Mouse (Mus musculus): Measurements from ENCODE around the gene Gm26897.

Gm26897 gene

DNA sequence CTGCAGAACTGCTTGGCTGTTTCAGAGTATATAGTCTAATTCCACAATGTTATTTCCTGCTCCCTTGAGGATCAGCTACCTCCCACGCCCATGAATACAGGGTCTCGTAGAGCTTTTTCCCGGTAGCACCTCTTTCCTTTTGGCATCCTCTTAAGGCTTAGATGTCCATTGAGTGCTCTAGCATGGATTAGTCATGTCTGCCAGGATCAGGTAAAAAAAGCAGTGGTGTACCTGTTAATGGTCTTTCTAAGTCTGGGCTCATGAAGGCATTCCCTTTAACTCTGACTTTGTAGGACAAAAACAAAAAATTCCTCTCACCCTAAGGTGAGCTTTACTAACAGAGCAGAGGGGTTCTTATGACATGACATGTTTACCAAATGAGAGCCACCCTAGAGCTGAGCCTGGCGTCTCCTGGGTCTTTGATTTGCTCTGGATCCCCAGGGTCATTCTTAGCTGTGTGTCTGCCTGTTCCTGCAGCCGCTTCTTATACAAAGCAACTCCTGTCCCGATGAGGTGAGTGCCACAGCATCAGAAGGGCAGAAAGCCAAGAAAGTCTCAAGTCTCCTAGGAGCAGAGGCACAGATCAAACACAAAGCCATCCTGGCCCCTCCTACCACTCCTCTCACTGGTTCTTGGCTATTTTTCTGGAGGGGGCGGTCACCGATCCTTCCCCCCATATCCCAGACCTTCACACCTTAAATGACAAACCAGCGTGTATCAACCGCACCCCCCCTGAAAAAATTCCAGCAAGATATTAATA lies 27.2 kb downstream of the Gm26897 start:
- Histone ChIP-seq H3K36me3 (ENCODE audit: insufficient read depth, low read length) (no peaks in the 10 kb centered on the region), H3K4me3 (replicated peaks; ENCODE audit: low read length) (peak overlapping the region; percentile 64), H3K27me3 (ENCODE audit: insufficient read depth, low read length) (peaks cover 20% of the 10 kb centered on the region), H3K4me1 (replicated peaks; ENCODE audit: low read depth, low read length) (peaks cover 58% of the 10 kb centered on the region), H3K9me3 (ENCODE audit: low read length) (no peaks in the 10 kb centered on the region)
- TF ChIP-seq NANOG (IDR thresholded peaks at IDR 0.05; ENCODE audit: borderline replicate concordance, low read length) (no peak), POU5F1 (IDR thresholded peaks at IDR 0.05; ENCODE audit: borderline replicate concordance, low read length) (no peak), CTCF (conservative IDR thresholded peaks at IDR 0.05; ENCODE audit: low read length) (no peak)

DNA sequence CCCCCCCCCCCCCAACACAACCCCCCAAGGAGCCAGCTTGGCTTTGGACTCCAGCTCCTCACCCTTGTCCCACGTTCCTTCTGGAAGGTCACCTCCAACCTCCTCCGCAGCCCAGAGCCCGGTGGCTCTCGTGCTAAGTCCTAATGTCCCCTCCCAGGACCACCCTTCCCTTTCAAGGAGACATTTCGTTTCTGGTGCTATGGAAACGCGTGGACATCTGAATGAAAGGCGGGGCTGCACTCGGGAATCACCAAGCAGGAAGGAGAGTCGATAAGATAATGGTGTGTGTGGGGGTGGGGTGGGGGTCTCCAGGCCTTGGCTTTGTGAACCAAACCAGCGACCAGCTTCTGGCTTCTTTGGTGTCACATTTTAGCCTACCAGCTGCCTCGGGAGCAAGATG lies 27.9 kb downstream of the Gm26897 start:
- peaks cover 20% of the 10 kb centered on the region for H3K27me3 ChIP-seq (ENCODE audit: insufficient read depth, low read length)
- peak overlapping the region; percentile 64 for H3K4me3 ChIP-seq (replicated peaks; ENCODE audit: low read length)
- TF ChIP-seq CTCF (conservative IDR thresholded peaks at IDR 0.05; ENCODE audit: low read length), result no peak
- H3K4me1 ChIP-seq (replicated peaks; ENCODE audit: low read depth, low read length), result peaks cover 63% of the 10 kb centered on the region
- H3K9me3 ChIP-seq (ENCODE audit: low read length), result no peaks in the 10 kb centered on the region
- H3K36me3 ChIP-seq (ENCODE audit: insufficient read depth, low read length), result no peaks in the 10 kb centered on the region

DNA sequence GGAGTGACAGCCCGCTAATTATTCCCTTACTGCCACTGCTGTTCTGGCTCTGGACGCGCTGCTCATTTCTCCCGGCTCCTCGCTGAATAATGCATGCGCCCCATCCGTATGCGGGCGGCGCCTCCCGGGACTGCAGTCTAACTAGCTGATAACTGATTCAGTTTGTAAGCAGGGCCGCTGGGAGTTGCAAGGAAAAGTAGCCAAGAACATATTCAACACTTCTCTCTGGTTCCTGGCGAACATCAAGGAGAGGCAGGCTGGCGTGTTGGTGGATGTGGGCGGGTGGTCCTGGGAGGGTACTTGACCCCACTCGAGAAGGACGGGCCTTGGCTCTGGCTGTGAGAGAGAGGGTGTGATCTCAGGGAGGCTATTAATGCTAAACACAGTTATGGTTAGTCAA lies 28.4 kb downstream of the Gm26897 start:
- Histone ChIP-seq H3K4me3 (replicated peaks; ENCODE audit: low read length) (peak overlapping the region; percentile 64; the same call in 1 of the 2 replicates), H3K4me1 (replicated peaks; ENCODE audit: low read depth, low read length) (peaks cover 65% of the 10 kb centered on the region), H3K36me3 (ENCODE audit: insufficient read depth, low read length) (no peaks in the 10 kb centered on the region), H3K27me3 (ENCODE audit: insufficient read depth, low read length) (peaks cover 21% of the 10 kb centered on the region), H3K9me3 (ENCODE audit: low read length) (no peaks in the 10 kb centered on the region)
- TF ChIP-seq CTCF (conservative IDR thresholded peaks at IDR 0.05; ENCODE audit: low read length) (no peak), NANOG (IDR thresholded peaks at IDR 0.05; ENCODE audit: borderline replicate concordance, low read length) (no peak), POU5F1 (IDR thresholded peaks at IDR 0.05; ENCODE audit: borderline replicate concordance, low read length) (peak; percentile 61; the same call in 1 of the 2 replicates)

DNA sequence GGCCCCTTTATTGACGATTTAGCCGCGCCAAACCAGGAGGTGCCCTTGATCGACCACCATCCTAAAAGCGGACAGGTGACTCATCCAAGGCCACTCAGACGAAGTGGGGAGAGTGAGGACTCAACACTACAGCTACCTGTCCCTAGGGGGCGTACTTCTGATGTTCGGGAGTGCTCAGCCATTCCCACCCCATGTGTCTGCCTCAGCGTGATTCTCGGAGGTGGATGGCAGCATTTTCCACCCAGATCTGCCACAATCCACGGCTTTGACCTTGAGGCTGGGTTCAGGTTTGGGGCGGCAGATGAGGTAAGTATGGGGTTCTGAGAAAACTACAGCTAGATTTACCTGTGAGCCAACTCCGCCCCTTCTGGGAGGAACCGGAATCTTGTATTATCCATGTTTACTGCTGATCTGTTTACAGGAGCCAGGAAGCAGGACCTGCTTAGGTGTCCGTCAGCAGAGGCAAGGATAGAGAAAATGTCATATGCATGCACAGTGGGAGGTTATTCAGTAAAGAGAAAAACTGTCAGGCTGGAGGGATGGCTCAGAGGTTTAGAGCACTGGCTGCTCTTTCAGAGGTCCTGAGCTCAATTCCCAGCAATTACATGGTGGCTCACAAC lies 32.1 kb downstream of the Gm26897 start:
- no peak for TF ChIP-seq NANOG (IDR thresholded peaks at IDR 0.05; ENCODE audit: borderline replicate concordance, low read length)
- peak; percentile 49 for TF ChIP-seq CTCF (conservative IDR thresholded peaks at IDR 0.05; ENCODE audit: low read length)
- Histone ChIP-seq H3K4me3 (replicated peaks; ENCODE audit: low read length) (peak overlapping the region; percentile 52; the same call in 1 of the 2 replicates), H3K9me3 (ENCODE audit: low read length) (no peaks in the 10 kb centered on the region), H3K27me3 (ENCODE audit: insufficient read depth, low read length) (peaks cover 27% of the 10 kb centered on the region), H3K4me1 (replicated peaks; ENCODE audit: low read depth, low read length) (peaks cover 83% of the 10 kb centered on the region), H3K36me3 (ENCODE audit: insufficient read depth, low read length) (no peaks in the 10 kb centered on the region)

DNA sequence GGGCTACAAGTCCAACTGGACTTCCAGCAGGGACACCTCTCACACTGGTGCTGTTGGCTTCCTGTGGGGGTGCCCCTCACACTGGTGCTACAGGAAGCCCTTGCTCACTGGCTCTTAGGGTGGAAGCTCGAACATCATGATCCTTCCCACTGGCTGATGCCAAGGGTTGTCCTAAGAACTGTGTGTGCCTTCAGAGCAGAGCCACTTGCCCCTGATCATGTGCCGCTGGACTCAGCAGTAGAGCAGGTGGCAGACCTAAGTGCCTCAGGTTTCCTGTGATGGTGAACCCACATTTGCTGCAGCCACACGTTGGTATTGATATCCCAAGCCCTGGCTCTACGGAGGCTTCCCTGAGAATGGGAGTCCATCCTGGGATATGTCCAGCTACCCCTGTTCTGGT lies 33.0 kb downstream of the Gm26897 start:
- peaks cover 81% of the 10 kb centered on the region for H3K4me1 ChIP-seq (replicated peaks; ENCODE audit: low read depth, low read length)
- H3K27me3 ChIP-seq (ENCODE audit: insufficient read depth, low read length), result peaks cover 30% of the 10 kb centered on the region
- H3K4me3 ChIP-seq (replicated peaks; ENCODE audit: low read length), result no peak overlapping the region

GRCm38 (mm10) chr5:111770266-111770665 lies 36.5 kb downstream of the Gm26897 start:
- TF ChIP-seq NANOG (IDR thresholded peaks at IDR 0.05; ENCODE audit: borderline replicate concordance, low read length) (no peak), CTCF (conservative IDR thresholded peaks at IDR 0.05; ENCODE audit: low read length) (no peak), POU5F1 (IDR thresholded peaks at IDR 0.05; ENCODE audit: borderline replicate concordance, low read length) (no peak)
- peaks cover 85% of the 10 kb centered on the region for H3K4me1 ChIP-seq (replicated peaks; ENCODE audit: low read depth, low read length)

More for the DNA sequence above, 33.0 kb downstream of the Gm26897 start:
- no peak for TF ChIP-seq POU5F1 (IDR thresholded peaks at IDR 0.05; ENCODE audit: borderline replicate concordance, low read length)
- TF ChIP-seq NANOG (IDR thresholded peaks at IDR 0.05; ENCODE audit: borderline replicate concordance, low read length), result no peak
- TF ChIP-seq CTCF (conservative IDR thresholded peaks at IDR 0.05; ENCODE audit: low read length), result no peak
- no peaks in the 10 kb centered on the region for H3K9me3 ChIP-seq (ENCODE audit: low read length)
- no peaks in the 10 kb centered on the region for H3K36me3 ChIP-seq (ENCODE audit: insufficient read depth, low read length)

DNA sequence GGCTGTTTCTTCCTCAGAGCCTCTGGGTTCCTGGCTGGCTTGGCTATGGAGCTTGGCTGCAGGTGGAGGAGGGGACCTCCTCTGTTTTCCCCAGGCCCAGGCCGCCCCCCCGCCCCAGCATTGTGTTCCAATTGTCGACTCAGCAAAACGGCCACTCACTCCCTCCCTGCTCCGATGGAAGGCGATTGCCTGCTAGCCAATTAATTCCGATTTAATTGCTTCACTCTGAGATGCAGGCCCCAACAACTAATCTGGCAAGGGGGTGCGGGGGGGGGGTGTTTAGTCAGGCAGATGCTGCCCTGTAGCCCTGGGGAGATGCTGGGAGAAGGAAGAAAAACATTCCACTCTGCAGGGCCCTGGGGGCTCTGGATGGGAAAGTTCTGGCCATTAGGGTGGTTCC lies 38.4 kb downstream of the Gm26897 start:
- Histone ChIP-seq H3K4me3 (replicated peaks; ENCODE audit: low read length) (no peak overlapping the region), H3K27me3 (ENCODE audit: insufficient read depth, low read length) (peaks cover 11% of the 10 kb centered on the region; the same call in 1 of the 2 replicates), H3K9me3 (ENCODE audit: low read length) (no peaks in the 10 kb centered on the region), H3K4me1 (replicated peaks; ENCODE audit: low read depth, low read length) (peaks cover 69% of the 10 kb centered on the region), H3K36me3 (ENCODE audit: insufficient read depth, low read length) (no peaks in the 10 kb centered on the region)
- TF ChIP-seq POU5F1 (IDR thresholded peaks at IDR 0.05; ENCODE audit: borderline replicate concordance, low read length), result no peak
- no peak for TF ChIP-seq NANOG (IDR thresholded peaks at IDR 0.05; ENCODE audit: borderline replicate concordance, low read length)
- no peak for TF ChIP-seq CTCF (conservative IDR thresholded peaks at IDR 0.05; ENCODE audit: low read length)

More at GRCm38 (mm10) chr5:111770266-111770665, 36.5 kb downstream of the Gm26897 start:
- peak overlapping the region; percentile 54 for H3K4me3 ChIP-seq (replicated peaks; ENCODE audit: low read length)
- H3K27me3 ChIP-seq (ENCODE audit: insufficient read depth, low read length), result peaks cover 11% of the 10 kb centered on the region; the same call in 1 of the 2 replicates
- no peaks in the 10 kb centered on the region for H3K36me3 ChIP-seq (ENCODE audit: insufficient read depth, low read length)
- H3K9me3 ChIP-seq (ENCODE audit: low read length), result no peaks in the 10 kb centered on the region

GRCm38 (mm10) chr5:111772591-111773406 lies 39.1 kb downstream of the Gm26897 start:
- H3K36me3 ChIP-seq (ENCODE audit: insufficient read depth, low read length), result no peaks in the 10 kb centered on the region
- peaks cover 62% of the 10 kb centered on the region for H3K4me1 ChIP-seq (replicated peaks; ENCODE audit: low read depth, low read length)
- H3K27me3 ChIP-seq (ENCODE audit: insufficient read depth, low read length), result peaks cover 15% of the 10 kb centered on the region
- no peak overlapping the region for H3K4me3 ChIP-seq (replicated peaks; ENCODE audit: low read length)
- TF ChIP-seq CTCF (conservative IDR thresholded peaks at IDR 0.05; ENCODE audit: low read length), result no peak
- no peak for TF ChIP-seq POU5F1 (IDR thresholded peaks at IDR 0.05; ENCODE audit: borderline replicate concordance, low read length)
- TF ChIP-seq NANOG (IDR thresholded peaks at IDR 0.05; ENCODE audit: borderline replicate concordance, low read length), result no peak
- no peaks in the 10 kb centered on the region for H3K9me3 ChIP-seq (ENCODE audit: low read length)
